Mouse (Mus musculus): ENCODE data around the gene Pgk2. TPM values are rescaled to one million over a fixed set of nuclear protein-coding genes. Genes with fewer than 3 reads are reported as not detected.
"Not testable (repeated sequence)": the region's sequence is repeated elsewhere in the genome, so short reads cannot be mapped to it uniquely, and the experiment has no call there.

The Pgk2 gene
- total RNA-seq (2021): not detected
- long read RNA-seq, experiment 1: 0 reads
- long read RNA-seq, experiment 2: 0 reads

DNA sequence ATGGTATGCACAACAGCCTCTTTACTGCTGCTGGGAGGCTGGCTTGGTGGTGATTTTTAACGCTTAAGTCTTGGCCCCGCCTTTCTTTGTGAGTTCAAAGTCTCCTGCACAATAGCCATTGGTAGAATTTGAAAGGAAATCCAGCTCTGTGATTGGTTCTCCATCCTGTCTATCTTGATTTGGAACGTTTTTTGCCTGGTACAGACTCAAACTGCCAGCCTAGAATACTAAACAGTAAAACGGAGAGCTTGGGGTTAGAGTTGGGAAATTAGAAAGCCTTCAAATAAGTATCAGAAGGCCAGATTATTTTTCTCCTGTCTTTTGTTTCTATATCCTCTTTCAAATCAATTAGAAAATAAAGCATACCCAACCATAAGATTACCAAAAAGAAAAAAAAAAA is at the start of gene Pgk2:
Gene Pgk2 (minus strand): TSS at position 101 of the 400 bp plus-strand sequence.
- no peak for DNase-seq

DNA sequence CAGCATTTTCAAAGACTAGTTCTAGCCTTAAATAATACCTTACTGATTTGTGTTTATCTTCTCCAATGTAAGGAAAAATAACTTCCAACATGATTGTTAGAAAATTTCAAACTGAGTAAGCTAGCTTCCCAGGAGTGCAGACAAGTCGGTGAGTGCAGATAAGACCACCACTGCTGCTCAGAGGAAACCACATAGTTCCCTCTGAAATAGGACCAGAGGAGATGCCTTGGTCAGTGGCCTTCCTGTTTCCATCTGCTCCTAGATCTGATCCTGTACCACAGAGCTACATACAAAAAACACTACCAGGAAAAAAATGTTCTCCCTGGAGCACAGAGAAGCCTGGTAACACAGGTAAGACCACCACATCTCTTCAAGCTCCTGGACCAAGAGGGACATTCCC is 44.0 kb upstream of the Pgk2 start:
- DNase-seq: no peak

DNA sequence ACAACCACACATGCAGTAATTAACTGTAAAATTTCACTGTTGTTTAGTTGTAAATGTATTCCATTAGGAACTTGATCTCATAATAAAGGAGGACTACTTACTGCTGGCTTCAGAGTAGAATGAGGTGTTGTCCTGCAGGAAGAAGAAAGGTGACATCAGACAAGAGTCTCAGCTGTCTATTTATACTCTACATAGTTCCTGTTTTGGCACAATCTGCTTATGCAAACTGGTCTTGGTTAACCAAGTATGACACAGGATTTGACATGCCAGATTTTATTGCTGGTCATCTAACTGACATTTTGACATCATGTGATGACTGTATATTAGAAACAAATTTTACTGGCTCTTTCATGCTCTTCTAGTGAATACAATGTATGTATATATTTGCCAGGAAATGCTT is 33.7 kb upstream of the Pgk2 start, which contains the start of gene Crisp3:
Gene Crisp3 (minus strand): TSS at position 154 of the 400 bp plus-strand sequence.
- no peak for DNase-seq

DNA sequence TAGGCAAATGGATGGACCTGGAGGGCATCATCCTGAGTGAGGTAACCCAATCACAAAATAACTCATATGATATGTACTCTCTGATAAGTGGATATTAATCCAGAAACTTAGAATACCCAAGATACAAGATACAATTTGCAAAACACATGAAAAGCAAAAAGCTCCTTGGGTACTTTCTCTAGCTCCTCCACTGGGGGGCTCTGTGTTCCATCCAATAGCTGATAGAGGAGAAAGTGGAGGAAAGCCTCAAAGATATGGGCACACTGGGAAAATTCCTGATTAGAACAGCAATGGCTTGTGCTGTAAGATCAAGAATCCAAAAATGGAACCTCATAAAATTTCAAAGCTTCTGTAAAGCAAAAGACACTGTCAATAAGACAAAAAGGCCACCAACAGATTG is 6.6 kb downstream of the Pgk2 start:
- DNase-seq: peak; percentile 6

DNA sequence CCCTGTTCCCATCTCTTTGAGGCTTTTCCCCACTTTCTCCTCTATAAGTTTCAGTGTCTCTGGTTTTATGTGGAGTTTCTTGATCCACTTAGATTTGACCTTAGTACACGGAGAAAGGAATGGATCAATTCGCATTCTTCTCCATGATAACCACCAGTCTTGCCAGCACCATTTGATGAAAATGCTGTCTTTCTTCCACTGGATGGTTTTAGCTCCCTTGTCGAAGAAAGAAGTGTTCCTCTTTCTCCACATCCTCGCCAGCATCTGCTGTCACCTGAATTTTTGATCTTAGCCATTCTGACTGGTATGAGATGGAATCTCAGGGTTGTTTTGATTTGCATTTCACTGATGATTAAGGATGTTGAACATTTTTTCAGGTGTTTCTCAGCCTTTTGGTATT is 18.2 kb downstream of the Pgk2 start:
- not testable (repeated sequence) for DNase-seq

DNA sequence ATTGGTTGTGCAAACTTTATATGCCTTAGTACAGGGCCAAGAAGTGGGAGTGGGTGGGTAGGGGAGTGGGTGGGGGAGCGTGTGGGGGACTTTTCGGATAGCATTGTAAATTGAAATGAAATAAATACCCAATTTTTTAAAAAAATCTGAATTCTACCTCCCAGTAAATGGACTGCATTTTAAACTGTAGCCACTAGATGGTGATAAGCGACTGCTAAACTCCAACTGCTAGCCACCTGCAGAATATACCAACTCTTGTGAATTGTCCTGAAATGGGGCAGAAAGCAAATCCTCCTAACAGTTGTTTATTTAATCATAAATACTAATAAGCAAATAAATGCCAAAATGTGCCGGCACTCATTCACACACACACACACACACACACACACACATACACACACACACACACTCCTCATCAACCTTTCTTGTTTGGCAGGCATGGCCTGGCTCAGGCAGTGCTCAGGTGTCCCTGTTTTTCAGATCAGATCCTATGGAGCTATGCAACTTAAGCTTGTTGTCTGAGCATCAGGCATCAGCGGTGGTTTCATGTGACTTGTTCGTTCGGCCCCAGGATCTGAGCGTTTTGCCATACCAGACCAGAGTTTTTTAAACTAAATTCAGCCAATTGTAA is 50.6 kb downstream of the Pgk2 start:
- DNase-seq: not testable (repeated sequence)

Other genes with a start within 250 kb of the Pgk2 start
- not detected for gene AC192777.2, start 113.2 kb downstream of the Pgk2 start, total RNA-seq (2021)
- not detected for gene Crisp3, start 33.6 kb upstream of the Pgk2 start, total RNA-seq (2021)
- not detected for gene Crisp1, start 110.6 kb upstream of the Pgk2 start, total RNA-seq (2021)

All from adrenal gland, postnatal 10 days (tissue).